Mouse (Mus musculus): ENCODE results near the gene Ccdc162. TPM values are rescaled to one million over a fixed set of nuclear protein-coding genes. Genes with fewer than 3 reads are reported as not detected.
"Not testable (repeated sequence)": the region's sequence is repeated elsewhere in the genome, so short reads cannot be mapped to it uniquely, and the experiment has no call there.

Ccdc162 gene
- polyA plus RNA-seq, 1 experiment from 2014 or later: 0.69 TPM

DNA sequence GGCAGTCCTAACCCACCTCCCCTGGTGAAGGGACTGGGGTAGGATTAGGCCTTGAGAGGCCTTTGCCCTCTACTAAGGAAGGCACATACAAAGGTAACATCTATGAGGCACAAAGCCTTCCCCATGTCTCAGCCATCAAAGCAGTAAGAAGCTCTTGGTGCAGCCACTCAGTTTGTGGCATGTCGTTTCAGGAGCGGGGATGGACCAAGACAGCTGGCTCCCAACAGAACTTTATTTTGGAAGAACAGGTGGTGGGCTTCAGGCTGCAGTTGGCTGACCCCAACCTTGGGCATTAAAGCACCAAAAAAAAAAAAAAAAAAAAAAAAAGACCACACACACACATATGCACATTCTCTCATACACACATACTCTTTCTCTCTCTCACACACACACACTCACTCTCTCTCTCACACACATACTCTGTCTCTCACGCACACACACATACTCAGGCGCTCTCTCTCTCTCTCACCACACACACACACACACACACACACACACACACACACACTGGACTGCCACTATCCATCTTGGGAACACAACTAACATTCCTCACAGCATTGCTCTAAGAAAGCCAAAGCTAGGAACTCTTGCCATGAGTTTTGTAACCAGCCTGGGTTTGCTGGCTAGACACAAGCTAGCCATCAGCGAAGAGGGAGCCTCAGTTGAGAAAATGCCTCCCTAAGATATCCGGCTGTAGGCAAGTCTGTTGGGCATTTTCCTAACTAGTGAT, 40.4 kb downstream of the Ccdc162 start:
- no peaks in the 10 kb centered on the region; the same call in 1 of the 2 replicates for H3K4me1 ChIP-seq (ENCODE audit: control insufficient read depth, insufficient read depth, low read length)
- no peak for ATAC-seq (replicated peaks; ENCODE audit: insufficient number of reproducible peaks, low FRiP score, low TSS enrichment, low read depth)
- no peak overlapping the region for H3K4me2 ChIP-seq (ENCODE audit: low read depth, low read length)
- no peak overlapping the region for H3K27ac ChIP-seq (replicated peaks; ENCODE audit: low read depth, low read length)
- no peak overlapping the region for H3K9ac ChIP-seq (replicated peaks; ENCODE audit: low read length)
- DNase-seq (ENCODE audit: low spot score): no peak
- no peak overlapping the region for H3K4me3 ChIP-seq (ENCODE audit: low read depth, low read length)
- no peaks in the 10 kb centered on the region for H3K27me3 ChIP-seq (ENCODE audit: control insufficient read depth, insufficient read depth, low read length)
- WGBS: 86% methylated on average over 6 of the region's 6 CpGs
- no peaks in the 10 kb centered on the region for H3K9me3 ChIP-seq (replicated peaks; ENCODE audit: control insufficient read depth, low read length)
- H3K36me3 ChIP-seq (replicated peaks; ENCODE audit: control insufficient read depth, insufficient read depth, low read depth, low read length): no peaks in the 10 kb centered on the region

DNA sequence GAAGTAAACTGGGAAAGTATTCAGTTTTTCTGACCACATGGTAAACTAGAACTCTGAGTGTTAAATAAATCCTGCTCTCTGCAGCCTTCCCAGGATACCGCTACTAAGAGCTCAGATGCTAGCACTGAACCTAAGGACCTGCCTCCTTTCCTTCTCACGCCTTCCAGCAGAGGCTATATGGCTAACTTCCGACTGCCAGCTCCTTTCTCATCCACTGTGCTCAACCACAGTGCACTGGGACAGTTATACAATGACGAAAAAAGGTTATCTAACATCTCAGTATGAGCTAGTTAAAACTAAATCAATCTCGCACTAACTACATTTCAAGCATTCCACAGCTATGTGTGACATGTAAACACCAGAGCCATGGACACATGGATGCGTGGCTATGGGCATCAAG, 41.2 kb downstream of the Ccdc162 start:
- 79% methylated on average over 6 of the region's 6 CpGs for WGBS
- no peaks in the 10 kb centered on the region; the same call in 1 of the 2 replicates for H3K4me1 ChIP-seq (ENCODE audit: control insufficient read depth, insufficient read depth, low read length)
- DNase-seq (ENCODE audit: low spot score) (no peak), ATAC-seq (replicated peaks; ENCODE audit: insufficient number of reproducible peaks, low FRiP score, low TSS enrichment, low read depth) (no peak)
- H3K9me3 ChIP-seq (replicated peaks; ENCODE audit: control insufficient read depth, low read length): no peaks in the 10 kb centered on the region
- no peaks in the 10 kb centered on the region for H3K36me3 ChIP-seq (replicated peaks; ENCODE audit: control insufficient read depth, insufficient read depth, low read depth, low read length)
- no peak overlapping the region for H3K27ac ChIP-seq (replicated peaks; ENCODE audit: low read depth, low read length)
- H3K4me2 ChIP-seq (ENCODE audit: low read depth, low read length): no peak overlapping the region
- H3K9ac ChIP-seq (replicated peaks; ENCODE audit: low read length): no peak overlapping the region
- no peaks in the 10 kb centered on the region for H3K27me3 ChIP-seq (ENCODE audit: control insufficient read depth, insufficient read depth, low read length)
- H3K4me3 ChIP-seq (ENCODE audit: low read depth, low read length): no peak overlapping the region

DNA sequence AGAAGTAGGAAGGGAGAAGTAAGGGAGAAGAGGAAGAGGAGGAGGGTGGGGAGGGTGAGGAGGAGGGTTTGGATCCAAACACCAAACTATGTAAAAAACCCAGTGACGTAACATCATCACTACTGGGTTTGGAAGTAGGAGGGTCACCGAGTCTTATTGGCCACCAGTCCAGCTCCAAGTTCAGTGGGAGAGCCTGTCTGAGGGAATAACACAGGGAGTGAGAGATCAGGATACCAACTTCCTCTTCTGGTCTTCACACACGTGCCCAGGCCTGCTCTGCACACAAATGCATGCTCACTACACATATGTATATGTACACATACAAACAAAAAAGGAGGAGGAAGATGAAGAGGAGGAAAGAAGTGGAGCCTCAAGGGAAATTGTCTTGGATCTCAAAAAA, 42.1 kb downstream of the Ccdc162 start:
- ATAC-seq (replicated peaks; ENCODE audit: insufficient number of reproducible peaks, low FRiP score, low TSS enrichment, low read depth) (no peak), DNase-seq (ENCODE audit: low spot score) (no peak)
- WGBS: 73% methylated on average over 3 of the region's 3 CpGs
- Histone ChIP-seq H3K4me1 (ENCODE audit: control insufficient read depth, insufficient read depth, low read length) (no peaks in the 10 kb centered on the region; the same call in 1 of the 2 replicates), H3K9ac (replicated peaks; ENCODE audit: low read length) (no peak overlapping the region), H3K36me3 (replicated peaks; ENCODE audit: control insufficient read depth, insufficient read depth, low read depth, low read length) (no peaks in the 10 kb centered on the region), H3K4me3 (ENCODE audit: low read depth, low read length) (no peak overlapping the region), H3K27me3 (ENCODE audit: control insufficient read depth, insufficient read depth, low read length) (no peaks in the 10 kb centered on the region), H3K4me2 (ENCODE audit: low read depth, low read length) (no peak overlapping the region), H3K27ac (replicated peaks; ENCODE audit: low read depth, low read length) (no peak overlapping the region), H3K9me3 (replicated peaks; ENCODE audit: control insufficient read depth, low read length) (no peaks in the 10 kb centered on the region)

DNA sequence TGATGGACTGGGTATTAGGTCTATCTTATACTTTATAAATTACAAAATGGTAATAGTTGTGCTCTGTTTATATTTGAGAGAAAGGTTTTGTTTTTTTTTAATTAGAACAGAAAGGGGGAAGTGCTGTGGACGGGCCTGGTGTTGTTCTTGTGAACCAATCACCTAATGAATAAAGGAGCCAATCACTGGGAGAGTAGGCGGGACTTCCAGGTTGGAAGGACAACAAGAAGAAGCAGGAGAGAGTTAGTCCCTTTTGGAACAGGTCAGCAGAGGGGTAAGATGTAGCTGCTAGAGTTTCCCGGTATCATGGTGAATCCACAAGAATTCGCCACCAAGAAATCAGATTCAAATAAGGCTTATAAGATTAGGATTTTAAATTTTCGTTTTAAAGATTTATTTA, 46.2 kb downstream of the Ccdc162 start:
- Histone ChIP-seq H3K9ac (replicated peaks; ENCODE audit: low read length) (no peak overlapping the region), H3K27me3 (ENCODE audit: control insufficient read depth, insufficient read depth, low read length) (no peaks in the 10 kb centered on the region), H3K4me3 (ENCODE audit: low read depth, low read length) (no peak overlapping the region), H3K9me3 (replicated peaks; ENCODE audit: control insufficient read depth, low read length) (no peaks in the 10 kb centered on the region), H3K27ac (replicated peaks; ENCODE audit: low read depth, low read length) (no peak overlapping the region), H3K4me2 (ENCODE audit: low read depth, low read length) (no peak overlapping the region), H3K4me1 (ENCODE audit: control insufficient read depth, insufficient read depth, low read length) (no peaks in the 10 kb centered on the region), H3K36me3 (replicated peaks; ENCODE audit: control insufficient read depth, insufficient read depth, low read depth, low read length) (no peaks in the 10 kb centered on the region)
- WGBS: 75% methylated on average over 5 of the region's 5 CpGs
- DNase-seq (ENCODE audit: low spot score) (no peak), ATAC-seq (replicated peaks; ENCODE audit: insufficient number of reproducible peaks, low FRiP score, low TSS enrichment, low read depth) (no peak)

DNA sequence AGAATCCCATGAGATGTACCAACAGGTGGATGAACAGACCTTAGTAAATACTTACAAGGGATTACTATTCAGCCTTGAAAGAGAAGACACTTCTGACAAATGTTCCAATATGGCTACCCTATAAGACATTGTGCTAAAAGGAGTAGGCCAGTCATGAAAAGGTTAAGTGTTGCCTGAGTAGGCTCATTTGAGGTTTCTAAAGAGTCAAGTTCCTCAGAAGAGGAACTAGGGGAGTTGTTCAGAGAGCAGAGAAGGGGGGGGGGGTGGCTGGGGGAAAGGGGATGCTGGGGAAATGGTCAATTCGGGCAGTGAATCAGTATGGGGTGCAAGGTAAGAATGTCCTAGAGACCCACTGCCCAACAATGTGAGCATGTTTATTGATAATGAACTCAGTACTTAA, 50.9 kb downstream of the Ccdc162 start:
- 90% methylated on average over 1 of the region's 1 CpGs for WGBS
- Histone ChIP-seq H3K4me1 (ENCODE audit: control insufficient read depth, insufficient read depth, low read length) (no peaks in the 10 kb centered on the region), H3K27ac (replicated peaks; ENCODE audit: low read depth, low read length) (no peak overlapping the region), H3K27me3 (ENCODE audit: control insufficient read depth, insufficient read depth, low read length) (no peaks in the 10 kb centered on the region), H3K4me2 (ENCODE audit: low read depth, low read length) (no peak overlapping the region), H3K9me3 (replicated peaks; ENCODE audit: control insufficient read depth, low read length) (no peaks in the 10 kb centered on the region), H3K9ac (replicated peaks; ENCODE audit: low read length) (no peak overlapping the region), H3K36me3 (replicated peaks; ENCODE audit: control insufficient read depth, insufficient read depth, low read depth, low read length) (no peaks in the 10 kb centered on the region), H3K4me3 (ENCODE audit: low read depth, low read length) (no peak overlapping the region)
- DNase-seq (ENCODE audit: low spot score): no peak
- no peak for ATAC-seq (replicated peaks; ENCODE audit: insufficient number of reproducible peaks, low FRiP score, low TSS enrichment, low read depth)

DNA sequence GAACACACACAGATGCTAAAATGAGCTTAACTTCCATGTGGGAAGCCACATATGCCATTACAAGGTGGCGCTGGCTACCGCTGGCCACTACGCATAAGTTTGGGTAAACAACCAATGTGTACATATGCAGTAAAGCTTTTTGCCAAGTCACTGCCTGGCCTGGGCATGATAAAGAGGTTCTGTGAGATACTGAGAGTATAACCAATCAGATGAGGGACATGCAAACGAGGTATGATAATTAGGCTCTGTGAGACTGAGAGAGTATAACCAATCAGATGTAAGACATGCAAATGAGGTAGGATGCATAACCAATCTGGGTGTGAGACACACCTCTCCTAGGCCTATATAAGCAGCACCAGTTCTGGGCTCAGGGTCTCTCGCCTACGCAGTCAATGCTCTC, 56.8 kb downstream of the Ccdc162 start:
- H3K36me3 ChIP-seq (replicated peaks; ENCODE audit: control insufficient read depth, insufficient read depth, low read depth, low read length); H3K27me3 ChIP-seq (ENCODE audit: control insufficient read depth, insufficient read depth, low read length); DNase-seq (ENCODE audit: low spot score); H3K9ac ChIP-seq (replicated peaks; ENCODE audit: low read length); ATAC-seq (replicated peaks; ENCODE audit: insufficient number of reproducible peaks, low FRiP score, low TSS enrichment, low read depth); H3K4me1 ChIP-seq (ENCODE audit: control insufficient read depth, insufficient read depth, low read length); H3K4me2 ChIP-seq (ENCODE audit: low read depth, low read length); H3K4me3 ChIP-seq (ENCODE audit: low read depth, low read length); H3K9me3 ChIP-seq (replicated peaks; ENCODE audit: control insufficient read depth, low read length); H3K27ac ChIP-seq (replicated peaks; ENCODE audit: low read depth, low read length): not testable (repeated sequence)
- 89% methylated on average over 6 of the region's 6 CpGs for WGBS

DNA sequence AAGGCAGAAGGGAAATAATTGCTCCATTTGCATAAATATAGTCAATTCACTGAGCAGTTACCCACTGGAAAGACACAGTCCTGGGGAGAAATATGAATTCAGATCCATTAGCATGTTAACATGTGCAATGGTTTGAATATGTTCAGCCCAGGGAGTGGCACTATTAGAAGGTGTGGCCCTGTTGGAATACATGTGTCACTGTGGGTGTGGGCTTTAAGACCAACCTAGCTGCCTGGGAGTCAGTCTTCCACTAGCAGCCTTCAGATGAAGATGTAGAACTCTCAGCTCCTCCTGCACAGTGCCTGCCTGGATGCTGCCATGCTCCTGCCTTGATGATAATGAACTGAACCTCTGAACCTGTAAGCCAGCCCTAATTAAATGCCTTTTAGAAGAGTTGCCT, 60.8 kb downstream of the Ccdc162 start:
- not testable (repeated sequence) for H3K36me3 ChIP-seq (replicated peaks; ENCODE audit: control insufficient read depth, insufficient read depth, low read depth, low read length); H3K9ac ChIP-seq (replicated peaks; ENCODE audit: low read length); H3K9me3 ChIP-seq (replicated peaks; ENCODE audit: control insufficient read depth, low read length); ATAC-seq (replicated peaks; ENCODE audit: insufficient number of reproducible peaks, low FRiP score, low TSS enrichment, low read depth); H3K27ac ChIP-seq (replicated peaks; ENCODE audit: low read depth, low read length); H3K27me3 ChIP-seq (ENCODE audit: control insufficient read depth, insufficient read depth, low read length); DNase-seq (ENCODE audit: low spot score); H3K4me2 ChIP-seq (ENCODE audit: low read depth, low read length); H3K4me3 ChIP-seq (ENCODE audit: low read depth, low read length); H3K4me1 ChIP-seq (ENCODE audit: control insufficient read depth, insufficient read depth, low read length)

DNA sequence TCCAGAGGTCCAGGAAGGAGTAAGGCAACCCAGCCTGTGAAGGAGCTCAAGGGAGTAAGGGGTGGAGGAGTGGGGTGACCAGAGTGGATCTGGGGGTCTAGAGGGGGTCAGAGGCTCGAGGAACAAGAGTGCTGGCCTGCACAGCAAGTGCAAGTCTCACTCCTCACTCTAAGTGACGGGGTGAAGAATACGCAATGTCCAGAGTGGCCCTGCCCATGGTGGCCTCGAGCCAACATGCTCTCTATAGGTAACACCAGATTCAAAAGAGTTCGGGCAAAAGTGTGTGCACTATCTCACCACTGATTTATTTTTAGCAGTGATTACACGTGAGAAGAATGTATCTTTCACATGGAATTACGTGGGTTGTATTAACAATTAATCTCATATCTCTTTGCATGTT, 63.4 kb downstream of the Ccdc162 start:
- H3K9me3 ChIP-seq (replicated peaks; ENCODE audit: control insufficient read depth, low read length): no peaks in the 10 kb centered on the region
- H3K27ac ChIP-seq (replicated peaks; ENCODE audit: low read depth, low read length): no peak overlapping the region
- no peak overlapping the region for H3K9ac ChIP-seq (replicated peaks; ENCODE audit: low read length)
- no peaks in the 10 kb centered on the region for H3K4me1 ChIP-seq (ENCODE audit: control insufficient read depth, insufficient read depth, low read length)
- H3K36me3 ChIP-seq (replicated peaks; ENCODE audit: control insufficient read depth, insufficient read depth, low read depth, low read length): no peaks in the 10 kb centered on the region
- WGBS: 84% methylated on average over 7 of the region's 7 CpGs
- no peak overlapping the region for H3K4me3 ChIP-seq (ENCODE audit: low read depth, low read length)
- DNase-seq (ENCODE audit: low spot score) (no peak), ATAC-seq (replicated peaks; ENCODE audit: insufficient number of reproducible peaks, low FRiP score, low TSS enrichment, low read depth) (no peak)
- no peak overlapping the region for H3K4me2 ChIP-seq (ENCODE audit: low read depth, low read length)
- H3K27me3 ChIP-seq (ENCODE audit: control insufficient read depth, insufficient read depth, low read length): no peaks in the 10 kb centered on the region

All from embryonic facial prominence, embryonic 11.5 days (tissue).